Mouse (Mus musculus): ENCODE data around the gene Sgsm2. TPM values are rescaled to one million over a fixed set of nuclear protein-coding genes. Genes with fewer than 3 reads are reported as not detected.

Gene Sgsm2
- polyA plus RNA-seq, 1 experiment: 0.18 TPM

DNA sequence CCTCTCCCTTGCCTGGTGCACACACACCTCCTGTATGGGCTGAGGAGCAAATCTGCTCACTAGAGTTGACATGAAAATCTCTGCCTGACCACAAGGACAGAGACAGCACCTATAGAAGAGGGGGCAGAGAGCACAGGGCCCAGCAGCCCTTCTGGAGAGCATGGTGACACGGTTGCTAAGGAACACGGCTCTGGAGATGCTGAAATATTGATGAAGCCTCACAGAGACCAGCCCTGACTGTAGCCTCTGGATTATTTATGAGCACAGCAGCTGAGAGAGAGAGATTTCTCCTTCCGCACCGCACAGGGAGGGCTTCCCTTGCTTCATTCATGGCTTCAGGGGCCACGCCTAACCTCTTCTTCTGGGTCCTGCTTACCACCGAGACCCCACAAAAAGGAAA, 27.3 kb downstream of the Sgsm2 start:
- H3K9me3 ChIP-seq (ENCODE audit: control insufficient read depth, low read length): no peaks in the 10 kb centered on the region
- no peaks in the 10 kb centered on the region for H3K4me1 ChIP-seq (ENCODE audit: control insufficient read depth)
- peaks cover 18% of the 10 kb centered on the region; the same call in 1 of the 2 replicates for H3K36me3 ChIP-seq (ENCODE audit: control insufficient read depth)
- no peaks in the 10 kb centered on the region for H3K27me3 ChIP-seq (ENCODE audit: control insufficient read depth)
- TF ChIP-seq GATA1 (IDR thresholded peaks at IDR 0.05; ENCODE audit: low read length) (no peak), TAL1 (IDR thresholded peaks at IDR 0.05; ENCODE audit: low read length) (no peak)
- H3K4me3 ChIP-seq (replicated peaks): no peak overlapping the region

DNA sequence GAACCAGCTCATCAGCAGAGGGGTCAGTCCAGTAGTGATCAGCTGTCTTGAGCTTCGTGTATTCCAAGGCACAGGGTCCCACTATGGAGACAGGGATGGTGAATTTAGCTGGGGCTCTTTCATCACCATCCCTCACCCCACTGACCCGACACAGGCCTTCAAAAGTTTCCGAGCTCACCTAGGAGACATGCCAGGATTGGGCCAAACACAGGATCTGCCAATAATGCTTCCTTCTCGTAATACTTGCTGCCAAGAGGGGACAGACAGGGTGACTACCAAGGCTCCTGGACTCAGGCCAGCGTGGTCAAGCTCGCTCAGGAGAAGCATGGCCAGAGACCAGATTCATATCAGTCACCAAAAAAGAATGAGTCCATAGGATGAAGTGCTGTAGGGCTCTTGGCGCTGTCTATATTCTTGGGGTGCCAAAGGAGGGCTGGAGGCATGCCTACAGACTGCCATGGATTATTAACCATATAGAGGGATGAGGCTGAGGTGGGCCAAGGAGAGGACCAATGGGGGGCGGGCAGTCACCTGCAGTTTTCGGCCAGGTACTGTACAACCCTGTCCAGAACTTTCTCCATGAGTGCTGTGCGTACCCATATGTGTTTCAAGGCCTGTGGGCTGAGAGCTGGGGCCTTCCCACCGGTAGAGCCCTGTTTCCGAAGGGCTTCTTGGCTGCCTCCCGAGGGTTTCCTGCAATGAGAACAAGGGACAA, 28.7 kb downstream of the Sgsm2 start:
- H3K4me3 ChIP-seq (replicated peaks): no peak overlapping the region
- peaks cover 18% of the 10 kb centered on the region; the same call in 1 of the 2 replicates for H3K36me3 ChIP-seq (ENCODE audit: control insufficient read depth)
- H3K9me3 ChIP-seq (ENCODE audit: control insufficient read depth, low read length): no peaks in the 10 kb centered on the region
- H3K27me3 ChIP-seq (ENCODE audit: control insufficient read depth): no peaks in the 10 kb centered on the region
- TF ChIP-seq TAL1 (IDR thresholded peaks at IDR 0.05; ENCODE audit: low read length) (no peak), GATA1 (IDR thresholded peaks at IDR 0.05; ENCODE audit: low read length) (no peak)
- no peaks in the 10 kb centered on the region for H3K4me1 ChIP-seq (ENCODE audit: control insufficient read depth)

DNA sequence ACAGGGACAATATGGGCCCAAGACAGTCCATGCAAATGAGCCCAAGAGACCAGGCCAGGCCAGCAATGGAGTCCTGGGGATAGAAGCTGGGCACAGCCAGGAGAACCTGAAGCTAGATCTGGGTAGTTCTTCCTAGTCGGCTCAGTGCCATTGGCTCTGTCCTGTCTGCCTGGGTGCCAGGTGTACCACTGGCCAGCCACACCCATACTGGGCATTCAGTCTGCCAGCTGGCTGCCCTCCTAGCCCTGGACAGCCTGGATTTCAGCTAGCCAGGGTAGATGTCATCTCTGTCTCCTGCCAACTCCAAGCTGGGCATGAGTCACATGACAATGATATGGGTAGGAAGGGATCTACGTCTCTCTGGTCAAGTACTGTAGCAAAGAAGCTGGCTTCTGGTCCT, 29.7 kb downstream of the Sgsm2 start:
- H3K9me3 ChIP-seq (ENCODE audit: control insufficient read depth, low read length): no peaks in the 10 kb centered on the region
- TF ChIP-seq GATA1 (IDR thresholded peaks at IDR 0.05; ENCODE audit: low read length) (no peak), TAL1 (IDR thresholded peaks at IDR 0.05; ENCODE audit: low read length) (no peak)
- no peaks in the 10 kb centered on the region for H3K27me3 ChIP-seq (ENCODE audit: control insufficient read depth)
- no peak overlapping the region for H3K4me3 ChIP-seq (replicated peaks)
- H3K36me3 ChIP-seq (ENCODE audit: control insufficient read depth): peaks cover 19% of the 10 kb centered on the region; the same call in 1 of the 2 replicates
- no peaks in the 10 kb centered on the region for H3K4me1 ChIP-seq (ENCODE audit: control insufficient read depth)

DNA sequence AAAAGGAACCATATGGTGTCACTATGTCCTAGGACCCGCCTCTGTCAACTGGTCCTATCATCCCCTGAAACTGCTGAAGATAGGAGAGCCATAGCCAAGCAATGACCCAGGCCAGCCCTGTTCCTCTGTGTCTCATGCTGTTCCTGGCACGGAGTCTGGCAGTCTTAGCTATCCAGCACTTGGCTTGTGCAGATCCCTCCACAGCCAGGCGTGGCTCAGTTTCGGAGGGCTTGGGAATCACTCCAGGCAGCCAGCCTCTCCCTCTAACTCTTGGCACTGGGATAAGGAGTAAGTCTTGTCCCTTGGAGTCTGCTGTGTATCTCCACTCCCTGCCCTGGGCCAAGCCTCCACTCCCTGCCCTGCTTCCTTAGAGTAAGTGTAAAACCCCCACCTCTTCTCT, 30.2 kb downstream of the Sgsm2 start:
- Histone ChIP-seq H3K9me3 (ENCODE audit: control insufficient read depth, low read length) (no peaks in the 10 kb centered on the region), H3K36me3 (ENCODE audit: control insufficient read depth) (peaks cover 21% of the 10 kb centered on the region; the same call in 1 of the 2 replicates), H3K27me3 (ENCODE audit: control insufficient read depth) (no peaks in the 10 kb centered on the region), H3K4me3 (replicated peaks) (no peak overlapping the region), H3K4me1 (ENCODE audit: control insufficient read depth) (no peaks in the 10 kb centered on the region)
- TF ChIP-seq TAL1 (IDR thresholded peaks at IDR 0.05; ENCODE audit: low read length): no peak
- TF ChIP-seq GATA1 (IDR thresholded peaks at IDR 0.05; ENCODE audit: low read length): no peak

DNA sequence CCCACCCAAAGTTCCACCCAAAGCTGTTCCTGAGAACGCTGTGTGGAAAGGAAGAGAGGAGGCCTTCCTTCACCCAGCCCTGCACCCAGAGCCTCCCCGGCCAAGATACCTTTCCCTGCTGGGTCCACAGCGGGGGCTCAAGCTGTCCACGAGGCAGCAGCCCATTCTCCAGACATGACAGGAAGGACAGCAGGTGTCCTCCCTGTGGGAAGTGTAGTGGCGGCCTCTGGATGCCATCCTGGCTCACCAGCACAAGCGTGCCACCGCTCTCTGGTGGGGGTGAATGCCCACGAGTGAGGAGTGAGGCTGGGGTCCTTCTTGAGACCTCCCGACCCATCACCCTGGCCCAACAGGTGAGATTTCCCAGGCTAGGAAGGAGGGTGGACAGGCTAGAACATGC, 31.6 kb downstream of the Sgsm2 start:
- Histone ChIP-seq H3K36me3 (ENCODE audit: control insufficient read depth) (peaks cover 21% of the 10 kb centered on the region; the same call in 1 of the 2 replicates), H3K9me3 (ENCODE audit: control insufficient read depth, low read length) (no peaks in the 10 kb centered on the region), H3K27me3 (ENCODE audit: control insufficient read depth) (no peaks in the 10 kb centered on the region), H3K4me1 (ENCODE audit: control insufficient read depth) (peaks cover 3% of the 10 kb centered on the region; the same call in 1 of the 2 replicates), H3K4me3 (replicated peaks) (no peak overlapping the region)
- TF ChIP-seq TAL1 (IDR thresholded peaks at IDR 0.05; ENCODE audit: low read length): no peak
- no peak for TF ChIP-seq GATA1 (IDR thresholded peaks at IDR 0.05; ENCODE audit: low read length)

DNA sequence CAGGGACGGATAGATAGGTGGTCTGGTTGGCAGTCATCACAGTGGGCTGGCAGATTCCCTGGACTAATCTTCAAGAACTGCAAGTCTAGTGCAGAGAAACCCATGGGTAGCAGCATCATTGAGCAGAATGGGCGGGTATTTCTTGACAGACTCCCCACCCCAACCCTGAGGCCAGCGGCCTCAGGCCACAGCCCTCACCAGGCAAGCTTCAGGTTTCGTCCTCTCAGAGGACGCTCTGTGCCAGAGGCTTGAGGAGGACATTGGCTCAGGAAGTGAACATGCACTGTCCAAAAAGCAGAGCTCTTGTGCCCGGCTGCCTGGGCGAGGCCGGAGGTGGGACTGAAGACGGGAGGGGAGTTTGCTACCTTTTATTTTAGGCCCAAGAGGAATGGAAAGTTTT, 32.4 kb downstream of the Sgsm2 start:
- TF ChIP-seq TAL1 (IDR thresholded peaks at IDR 0.05; ENCODE audit: low read length) (no peak), GATA1 (IDR thresholded peaks at IDR 0.05; ENCODE audit: low read length) (no peak)
- no peak overlapping the region for H3K4me3 ChIP-seq (replicated peaks)
- H3K36me3 ChIP-seq (ENCODE audit: control insufficient read depth): peaks cover 21% of the 10 kb centered on the region

DNA sequence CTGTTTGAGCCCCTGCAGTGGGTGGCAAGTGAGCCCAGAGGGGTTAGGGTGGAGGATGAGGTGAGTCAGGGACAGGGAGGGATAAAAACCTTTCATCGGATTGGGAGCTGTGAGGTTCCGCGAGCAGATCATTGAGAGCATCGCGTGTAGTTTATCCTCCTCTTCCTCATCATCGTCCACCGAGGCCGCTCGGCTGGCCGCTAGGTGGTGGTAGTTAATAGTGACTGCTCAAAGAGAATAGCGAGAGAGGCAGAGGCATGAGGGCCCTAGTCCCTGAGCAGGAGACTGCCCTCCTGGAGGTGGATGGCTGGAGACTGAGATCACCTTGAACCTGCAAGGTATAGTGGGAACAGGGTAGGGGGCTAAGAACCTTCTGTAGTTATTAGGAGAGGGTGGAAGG, 33.4 kb downstream of the Sgsm2 start:
- Histone ChIP-seq H3K9me3 (ENCODE audit: control insufficient read depth, low read length) (no peaks in the 10 kb centered on the region), H3K4me3 (replicated peaks) (no peak overlapping the region), H3K27me3 (ENCODE audit: control insufficient read depth) (no peaks in the 10 kb centered on the region), H3K36me3 (ENCODE audit: control insufficient read depth) (peaks cover 21% of the 10 kb centered on the region), H3K4me1 (ENCODE audit: control insufficient read depth) (peaks cover 3% of the 10 kb centered on the region; the same call in 1 of the 2 replicates)
- TF ChIP-seq GATA1 (IDR thresholded peaks at IDR 0.05; ENCODE audit: low read length) (no peak), TAL1 (IDR thresholded peaks at IDR 0.05; ENCODE audit: low read length) (no peak)

More for the DNA sequence above, 32.4 kb downstream of the Sgsm2 start:
- Histone ChIP-seq H3K9me3 (ENCODE audit: control insufficient read depth, low read length) (no peaks in the 10 kb centered on the region), H3K27me3 (ENCODE audit: control insufficient read depth) (no peaks in the 10 kb centered on the region), H3K4me1 (ENCODE audit: control insufficient read depth) (peaks cover 3% of the 10 kb centered on the region; the same call in 1 of the 2 replicates)

DNA sequence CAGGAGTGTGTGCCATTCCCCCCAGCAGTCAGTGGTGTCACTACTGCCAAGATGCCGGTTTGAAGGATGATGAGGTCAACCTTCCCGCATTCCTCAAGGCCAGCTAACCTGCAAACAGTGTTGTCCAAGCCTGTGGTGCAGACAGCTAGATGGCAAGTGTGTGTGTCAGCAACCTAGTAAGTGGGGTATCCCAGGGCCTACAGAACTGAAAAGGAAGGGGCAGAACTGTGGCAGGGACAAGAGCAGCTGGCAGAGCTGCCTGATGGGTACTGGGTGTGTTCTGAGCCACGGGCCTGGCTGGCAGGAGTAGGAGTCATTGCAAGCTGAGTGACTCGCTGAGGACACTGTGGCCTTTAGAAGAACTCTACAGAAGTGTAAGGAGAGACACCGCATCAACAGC, 34.7 kb downstream of the Sgsm2 start:
- no peaks in the 10 kb centered on the region for H3K27me3 ChIP-seq (ENCODE audit: control insufficient read depth)
- peaks cover 3% of the 10 kb centered on the region; the same call in 1 of the 2 replicates for H3K4me1 ChIP-seq (ENCODE audit: control insufficient read depth)
- peaks cover 14% of the 10 kb centered on the region for H3K36me3 ChIP-seq (ENCODE audit: control insufficient read depth)
- TF ChIP-seq TAL1 (IDR thresholded peaks at IDR 0.05; ENCODE audit: low read length) (no peak), GATA1 (IDR thresholded peaks at IDR 0.05; ENCODE audit: low read length) (no peak)
- H3K4me3 ChIP-seq (replicated peaks): no peak overlapping the region
- no peaks in the 10 kb centered on the region for H3K9me3 ChIP-seq (ENCODE audit: control insufficient read depth, low read length)

DNA sequence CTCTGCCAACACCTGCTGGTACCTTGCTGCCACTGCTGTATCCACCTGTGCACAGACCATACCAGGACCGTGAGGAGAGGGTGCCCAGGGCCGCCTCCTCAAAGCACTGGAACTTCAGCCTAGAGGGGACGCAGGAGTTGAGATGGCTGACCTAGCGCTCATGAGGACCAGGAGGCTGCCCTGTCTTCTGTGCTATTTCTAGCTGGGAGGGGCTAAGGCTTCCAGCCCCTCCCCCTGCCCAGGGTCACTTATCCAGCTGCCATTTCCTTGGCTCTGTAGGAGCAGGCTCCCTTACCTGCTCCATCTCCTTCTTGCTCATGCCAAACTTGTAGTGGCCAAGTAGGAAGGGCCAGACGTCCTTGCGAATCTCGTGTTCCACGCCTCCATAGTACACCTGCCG, 39.1 kb downstream of the Sgsm2 start:
- H3K27me3 ChIP-seq (ENCODE audit: control insufficient read depth): no peaks in the 10 kb centered on the region
- TF ChIP-seq GATA1 (IDR thresholded peaks at IDR 0.05; ENCODE audit: low read length) (no peak), TAL1 (IDR thresholded peaks at IDR 0.05; ENCODE audit: low read length) (no peak)
- peaks cover 9% of the 10 kb centered on the region for H3K36me3 ChIP-seq (ENCODE audit: control insufficient read depth)
- peaks cover 3% of the 10 kb centered on the region; the same call in 1 of the 2 replicates for H3K4me1 ChIP-seq (ENCODE audit: control insufficient read depth)
- H3K4me3 ChIP-seq (replicated peaks): no peak overlapping the region
- no peaks in the 10 kb centered on the region for H3K9me3 ChIP-seq (ENCODE audit: control insufficient read depth, low read length)

Measured in erythroblast, embryonic 14.5 days (primary cell).